In genomic region chr11:32589791-32590190, GRCm38 (mm10) we compare ENCODE assay signal across 18 mouse cellular contexts. TPM values are rescaled to one million over a fixed set of nuclear protein-coding genes. Genes with fewer than 3 reads are reported as not detected.
DNase-seq lines count a peak whose midpoint lies in the region.
"Had no signal": no experiment of that assay in that cellular context is flagged by ENCODE, and none has a peak within 500 bp of the region (broad histone marks: within the 10 kb centered on the region; RNA-seq: fewer than 3 reads in every experiment).

No protein-coding gene starts in this region.

- intact Hi-C loops in heart, postnatal 25 days (cut with DNase I): loop anchor here (5.0 kb wide), 2 partner anchors 77 to 242 kb away; partner anchors contain the start of gene Sh3pxd2b
- intact Hi-C loops in left cerebral cortex, postnatal 10 days (cut with DNase I): loop anchor here (2.0 to 5.0 kb wide), 3 partner anchors 57 to 242 kb away; partner anchors contain the start of genes Efcab9, Sh3pxd2b and Stk10

- DNase-seq in heart, adult 11 months: peak; percentile 93
- DNase-seq in heart, postnatal 25 days (ENCODE audit: low spot score): no peak
- DNase-seq in cerebellum, adult 18-20 months: peak; percentile 80 to 88
- peak; percentile 80 to 82 for DNase-seq in cerebellum, postnatal 14 days
- DNase-seq in gastrocnemius, postnatal 10 days: peak; percentile 47
- DNase-seq in left cerebral cortex, postnatal 10 days (ENCODE audit: extremely low spot score in 1 of 2, low spot score in 2 of 2): no peak
- DNase-seq in kidney, adult 11 months: no peak
- DNase-seq in thymus, postnatal 0 days (ENCODE audit: low spot score): no peak
- DNase-seq: adrenal gland, adult 8-10 months; embryo, embryonic 11 days; liver, postnatal 0 days; lung, postnatal 10 days; thymus, postnatal 36 days had no signal

RNA-seq across cellular contexts. Expression of gene Fbxw11, which starts 52.7 kb away (rescaled TPM):
- total RNA-seq in heart, postnatal 25 days (2021): 10 to 100 TPM; 50.1 to 51.0 TPM
- 10 to 100 TPM; 51.7 to 56.8 TPM for total RNA-seq in gastrocnemius, postnatal 10 days (2021)
- total RNA-seq in left cerebral cortex, postnatal 10 days (2021): 100 to 1,000 TPM; 116 to 119 TPM
- polyA plus RNA-seq in thymus, postnatal 0 days (2015; fragmentation: Nextera tagmentation; extraction: Ambion mirVana): 42.1 and 49.1 TPM in 2 replicates

RNA-seq across cellular contexts. Expression of gene Stk10, which starts 56.7 kb away (rescaled TPM):
- 10 to 100 TPM in 1 of 2 experiments, 1 to 10 TPM in 1; 9.8 to 11.0 TPM for total RNA-seq in heart, postnatal 25 days (2021)
- 1 to 10 TPM; 5.3 to 8.5 TPM for total RNA-seq in gastrocnemius, postnatal 10 days (2021)
- total RNA-seq in left cerebral cortex, postnatal 10 days (2021): 1 to 10 TPM; 6.4 to 7.5 TPM
- polyA plus RNA-seq in thymus, postnatal 0 days (2015; fragmentation: Nextera tagmentation; extraction: Ambion mirVana): 10.6 and 12.9 TPM in 2 replicates

RNA-seq across cellular contexts. Expression of gene Efcab9, which starts 57.9 kb away (rescaled TPM):
- under 1 TPM in 1 of 2 experiments, not detected in 1; 0.61 TPM for total RNA-seq in heart, postnatal 25 days (2021)
- total RNA-seq in gastrocnemius, postnatal 10 days (2021): under 1 TPM in 1 of 2 experiments, not detected in 1; 0.66 TPM
- not detected for total RNA-seq in left cerebral cortex, postnatal 10 days (2021)
- polyA plus RNA-seq in thymus, postnatal 0 days (2015; fragmentation: Nextera tagmentation; extraction: Ambion mirVana): 1.9 and 2.1 TPM in 2 replicates
- polyA plus RNA-seq: embryonic facial prominence, embryonic 13.5 days; erythroblast, embryonic 14.5 days; heart, embryonic 10.5 days; hindbrain, embryonic 10.5 days; large intestine, adult 2 months had no signal

Comparison
In these comparisons a context has a peak if more than half of its experiments do, and no peak if none do; other contexts are left out.
1. DNase-seq: peak in heart, adult 11 months (single experiment), cerebellum, adult 18-20 months (2 of 2), cerebellum, postnatal 14 days (2 of 2) and gastrocnemius, postnatal 10 days (single experiment); none in heart, postnatal 25 days (single experiment), left cerebral cortex, postnatal 10 days (0 of 2), kidney, adult 11 months (single experiment) and thymus, postnatal 0 days (single experiment).